Mouse (Mus musculus): ENCODE measurements around the gene Magi1. TPM values are rescaled to one million over a fixed set of nuclear protein-coding genes. Genes with fewer than 3 reads are reported as not detected.

Gene Magi1
- total and polyA plus RNA-seq, 3 experiments, result not detected

GRCm38 (mm10) chr6:93758114-93758513 is 525.6 kb downstream of the Magi1 start:
- no peak for DNase-seq (ENCODE audit: low read depth, low spot score)
- Histone ChIP-seq H3K27me3 (ENCODE audit: control insufficient read depth in 1 of 2, insufficient read depth in 2 of 2, low read length in 2 of 2) (no peaks in the 10 kb centered on the region), H3K79me2 (ENCODE audit: control insufficient read depth, insufficient read depth, low read length, poor library complexity) (no peaks in the 10 kb centered on the region), H3K9me3 (replicated peaks; ENCODE audit: insufficient read depth, low read length) (no peaks in the 10 kb centered on the region), H3K4me3 (ENCODE audit: control insufficient read depth in 1 of 2, insufficient read depth in 1 of 2, low read depth in 2 of 2, low read length in 2 of 2) (no peak overlapping the region), H3K27ac (ENCODE audit: control insufficient read depth, low read depth, low read length) (no peak overlapping the region), H3K36me3 (ENCODE audit: control insufficient read depth in 1 of 2, insufficient read depth in 2 of 2, low read length in 2 of 2) (no peaks in the 10 kb centered on the region), H3K4me1 (ENCODE audit: control insufficient read depth in 1 of 2, insufficient read depth in 2 of 2, low read length in 2 of 2) (no peaks in the 10 kb centered on the region), H3K9ac (ENCODE audit: control insufficient read depth, low read depth, low read length, poor library complexity, severe bottlenecking) (no peak overlapping the region)
- no peak for TF ChIP-seq MAFK (IDR thresholded peaks at IDR 0.05; ENCODE audit: borderline replicate concordance, low read depth, low read length)
- TF ChIP-seq ZC3H11A (IDR thresholded peaks at IDR 0.05; ENCODE audit: low read depth, low read length), result no peak
- no peak for TF ChIP-seq EP300 (IDR thresholded peaks at IDR 0.05; ENCODE audit: low read depth in 1 of 2, low read length in 2 of 2)
- no peak for TF ChIP-seq MEF2A (IDR thresholded peaks at IDR 0.05; ENCODE audit: extremely low read depth, insufficient replicate concordance, low read depth, low read length, poor library complexity, severe bottlenecking)
- TF ChIP-seq NELFE (IDR thresholded peaks at IDR 0.05; ENCODE audit: low read depth, low read length), result no peak

DNA sequence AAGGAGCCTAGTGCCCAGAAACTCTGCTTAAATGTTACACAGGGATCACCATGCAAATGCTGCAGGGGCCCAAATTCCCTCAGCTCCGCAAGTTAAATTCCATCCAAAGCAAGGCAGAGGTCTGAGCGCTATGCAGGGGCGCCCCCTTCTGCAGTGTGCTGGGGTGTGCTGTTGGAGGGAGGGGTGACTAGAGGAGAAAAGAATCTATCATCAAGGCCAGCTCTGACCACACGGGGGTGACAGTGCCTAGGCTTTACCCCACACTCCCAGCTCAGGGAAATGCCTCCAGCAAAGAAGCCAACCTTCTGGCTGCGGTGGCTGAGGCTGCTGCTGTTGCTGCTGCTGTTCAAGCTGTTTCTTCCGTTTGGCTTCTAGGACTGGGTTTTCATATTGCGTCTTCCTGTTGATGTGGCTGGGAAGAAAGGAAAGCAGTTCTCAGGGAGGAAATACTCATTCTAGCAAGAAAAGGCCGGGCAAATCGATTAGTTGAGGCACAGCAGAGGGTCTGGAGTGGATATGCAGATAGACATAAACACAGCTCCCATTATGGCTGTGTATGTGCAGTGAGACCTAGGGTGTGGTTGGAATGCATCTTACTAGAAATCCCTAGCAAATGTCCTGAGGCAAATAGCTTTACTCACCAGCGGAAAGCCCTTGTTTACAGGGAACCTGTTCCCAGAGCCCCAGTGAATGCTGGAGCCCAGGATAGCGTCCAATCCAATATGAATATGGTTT is 526.2 kb downstream of the Magi1 start:
- no peak for DNase-seq (ENCODE audit: low read depth, low spot score)
- TF ChIP-seq UBTF (IDR thresholded peaks at IDR 0.05; ENCODE audit: borderline replicate concordance, insufficient read depth, low read depth, low read length) (no peak), POLR2AphosphoS2 (IDR thresholded peaks at IDR 0.05; ENCODE audit: low read length) (no peak), TAL1 (IDR thresholded peaks at IDR 0.05; ENCODE audit: low read length) (no peak)
- no peak overlapping the region for H3K27ac ChIP-seq (ENCODE audit: control insufficient read depth, low read depth, low read length)

GRCm38 (mm10) chr6:93743145-93743544 is 540.6 kb downstream of the Magi1 start:
- Histone ChIP-seq H3K4me3 (ENCODE audit: control insufficient read depth in 1 of 2, insufficient read depth in 1 of 2, low read depth in 2 of 2, low read length in 2 of 2) (no peak overlapping the region), H3K79me2 (ENCODE audit: control insufficient read depth, insufficient read depth, low read length, poor library complexity) (no peaks in the 10 kb centered on the region), H3K4me1 (ENCODE audit: control insufficient read depth in 1 of 2, insufficient read depth in 2 of 2, low read length in 2 of 2) (no peaks in the 10 kb centered on the region), H3K27me3 (ENCODE audit: control insufficient read depth in 1 of 2, insufficient read depth in 2 of 2, low read length in 2 of 2) (no peaks in the 10 kb centered on the region), H3K36me3 (ENCODE audit: control insufficient read depth in 1 of 2, insufficient read depth in 2 of 2, low read length in 2 of 2) (no peaks in the 10 kb centered on the region), H3K9ac (ENCODE audit: control insufficient read depth, low read depth, low read length, poor library complexity, severe bottlenecking) (no peak overlapping the region), H3K27ac (ENCODE audit: control insufficient read depth, low read depth, low read length) (no peak overlapping the region), H3K9me3 (replicated peaks; ENCODE audit: insufficient read depth, low read length) (no peaks in the 10 kb centered on the region)
- DNase-seq (ENCODE audit: low read depth, low spot score), result no peak
- TF ChIP-seq ZKSCAN1 (IDR thresholded peaks at IDR 0.05; ENCODE audit: low read depth, low read length) (no peak), HCFC1 (IDR thresholded peaks at IDR 0.05; ENCODE audit: low read depth, low read length) (no peak), POLR2AphosphoS5 (IDR thresholded peaks at IDR 0.05; ENCODE audit: borderline replicate concordance, low read depth, low read length) (no peak), RCOR1 (IDR thresholded peaks at IDR 0.05; ENCODE audit: low read depth, low read length) (no peak)

More for the DNA sequence above, 526.2 kb downstream of the Magi1 start:
- no peak overlapping the region for H3K9ac ChIP-seq (ENCODE audit: control insufficient read depth, low read depth, low read length, poor library complexity, severe bottlenecking)
- H3K27me3 ChIP-seq (ENCODE audit: control insufficient read depth in 1 of 2, insufficient read depth in 2 of 2, low read length in 2 of 2), result no peaks in the 10 kb centered on the region
- no peaks in the 10 kb centered on the region for H3K9me3 ChIP-seq (replicated peaks; ENCODE audit: insufficient read depth, low read length)
- no peak overlapping the region for H3K4me3 ChIP-seq (ENCODE audit: control insufficient read depth in 1 of 2, insufficient read depth in 1 of 2, low read depth in 2 of 2, low read length in 2 of 2)
- no peaks in the 10 kb centered on the region for H3K79me2 ChIP-seq (ENCODE audit: control insufficient read depth, insufficient read depth, low read length, poor library complexity)
- H3K36me3 ChIP-seq (ENCODE audit: control insufficient read depth in 1 of 2, insufficient read depth in 2 of 2, low read length in 2 of 2), result no peaks in the 10 kb centered on the region
- H3K4me1 ChIP-seq (ENCODE audit: control insufficient read depth in 1 of 2, insufficient read depth in 2 of 2, low read length in 2 of 2), result no peaks in the 10 kb centered on the region

Measured in MEL (cell line).